28 mouse cellular contexts compared by ENCODE assay signal in the genomic region with DNA sequence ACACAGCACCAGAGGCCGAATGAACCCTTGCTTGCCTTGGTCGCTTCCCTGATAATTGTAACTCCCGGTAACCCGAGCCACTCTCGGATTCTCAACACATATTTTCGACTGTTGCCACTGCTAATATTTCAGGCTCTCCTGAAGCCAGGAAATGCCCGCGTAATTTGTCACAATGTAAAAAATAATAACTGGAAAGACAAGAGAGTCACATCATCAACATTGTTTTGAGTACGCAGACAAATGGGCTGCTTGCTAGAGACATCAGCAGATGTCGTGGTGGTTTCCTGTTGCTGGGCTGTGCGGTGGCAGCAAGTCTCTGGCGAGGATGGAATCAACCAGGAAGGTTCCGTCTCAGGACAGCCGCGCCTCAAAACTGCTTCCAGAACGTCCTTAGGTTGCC.
DNase-seq lines count a peak whose midpoint lies in the region; ATAC-seq and TF ChIP-seq lines count a peak whose summit lies in the region.
"Had no signal": no experiment of that assay in that cellular context is flagged by ENCODE, and none has a peak within 500 bp of the region (broad histone marks: within the 10 kb centered on the region; RNA-seq: fewer than 3 reads in every experiment).

No protein-coding gene starts in this region.

- H3K79me2 ChIP-seq in heart, adult 2 months (replicated peaks; ENCODE audit: control insufficient read depth, insufficient read depth, low read length), result no peaks in the 10 kb centered on the region

- no peaks in the 10 kb centered on the region for H3K9me3 ChIP-seq in lung, embryonic 14.5 days (ENCODE audit: low read depth, low read length)
- no peaks in the 10 kb centered on the region for H3K9me3 ChIP-seq in embryonic facial prominence, embryonic 13.5 days
- no peaks in the 10 kb centered on the region for H3K9me3 ChIP-seq in embryonic facial prominence, embryonic 15.5 days (replicated peaks)
- H3K9me3 ChIP-seq: forebrain, embryonic 10.5 days; forebrain, embryonic 15.5 days; hindbrain, embryonic 13.5 days; midbrain, embryonic 10.5 days; neural tube, embryonic 13.5 days had no signal

- H3K4me3 ChIP-seq in heart, adult 2 months, result no peak overlapping the region
- no peak overlapping the region for H3K4me3 ChIP-seq in lung, embryonic 14.5 days (ENCODE audit: low read depth, low read length)
- H3K4me3 ChIP-seq in embryonic facial prominence, embryonic 13.5 days, result no peak overlapping the region
- H3K4me3 ChIP-seq in embryonic facial prominence, embryonic 15.5 days (replicated peaks), result 0 out of 2 replicates have a peak overlapping the region, but pooled peaks have one; percentile 3
- H3K4me3 ChIP-seq: forebrain, embryonic 10.5 days; forebrain, embryonic 15.5 days; hindbrain, embryonic 13.5 days; midbrain, embryonic 10.5 days; neural tube, embryonic 13.5 days had no signal

- intact Hi-C loops in heart, adult 2 months (cut with DNase I), result no loop called here

- TF ChIP-seq EP300 in heart, adult 2 months (IDR thresholded peaks at IDR 0.05; ENCODE audit: insufficient read depth, low read depth, low read length), result no peak

- 77% methylated on average over 16 of the region's 16 CpGs for WGBS in heart, adult 2 months
- WGBS in lung, embryonic 14.5 days, result 37% methylated on average over 16 of the region's 16 CpGs
- WGBS in embryonic facial prominence, embryonic 13.5 days, result 40% methylated on average over 16 of the region's 16 CpGs
- WGBS in embryonic facial prominence, embryonic 15.5 days, result 41% methylated on average over 16 of the region's 16 CpGs

- no peaks in the 10 kb centered on the region for H3K36me3 ChIP-seq in heart, adult 2 months (ENCODE audit: control insufficient read depth, insufficient read depth, low read length)
- no peaks in the 10 kb centered on the region for H3K36me3 ChIP-seq in lung, embryonic 14.5 days (ENCODE audit: insufficient read depth)
- H3K36me3 ChIP-seq in embryonic facial prominence, embryonic 13.5 days, result no peaks in the 10 kb centered on the region
- no peaks in the 10 kb centered on the region for H3K36me3 ChIP-seq in embryonic facial prominence, embryonic 15.5 days
- H3K36me3 ChIP-seq: forebrain, embryonic 10.5 days; forebrain, embryonic 15.5 days; hindbrain, embryonic 13.5 days; midbrain, embryonic 10.5 days; neural tube, embryonic 13.5 days had no signal

- no peak; the same call in 1 of the 2 replicates for ATAC-seq in lung, embryonic 14.5 days (ENCODE audit: insufficient read depth)
- ATAC-seq in embryonic facial prominence, embryonic 13.5 days (ENCODE audit: insufficient number of reproducible peaks, insufficient read depth, low FRiP score, low TSS enrichment, low read depth), result no peak
- ATAC-seq in embryonic facial prominence, embryonic 15.5 days (ENCODE audit: insufficient number of reproducible peaks, low FRiP score, low TSS enrichment, low read depth), result no peak
- ATAC-seq: activated CD4-positive, CD25-positive, alpha-beta regulatory T cell, adult 4 months; forebrain, embryonic 15.5 days; intestine, embryonic 16.5 days had no signal

- no peak overlapping the region for H3K27ac ChIP-seq in heart, adult 2 months
- H3K27ac ChIP-seq in lung, embryonic 14.5 days (ENCODE audit: low read depth), result no peak overlapping the region
- no peak overlapping the region for H3K27ac ChIP-seq in embryonic facial prominence, embryonic 13.5 days
- H3K27ac ChIP-seq in embryonic facial prominence, embryonic 15.5 days (replicated peaks), result no peak overlapping the region
- H3K27ac ChIP-seq: forebrain, embryonic 10.5 days; forebrain, embryonic 15.5 days; hindbrain, embryonic 13.5 days; liver, embryonic 14.5 days; midbrain, embryonic 10.5 days; neural tube, embryonic 13.5 days had no signal

- no peak for TF ChIP-seq POLR2A in heart, adult 2 months (IDR thresholded peaks at IDR 0.05; ENCODE audit: insufficient read depth, low read depth, low read length)

- no peaks in the 10 kb centered on the region for H3K4me1 ChIP-seq in heart, adult 2 months (ENCODE audit: control insufficient read depth, insufficient read depth, low read length)
- no peaks in the 10 kb centered on the region for H3K4me1 ChIP-seq in lung, embryonic 14.5 days (ENCODE audit: insufficient read depth)
- no peaks in the 10 kb centered on the region for H3K4me1 ChIP-seq in embryonic facial prominence, embryonic 13.5 days
- H3K4me1 ChIP-seq in embryonic facial prominence, embryonic 15.5 days, result no peaks in the 10 kb centered on the region
- H3K4me1 ChIP-seq: forebrain, embryonic 10.5 days; forebrain, embryonic 15.5 days; hindbrain, embryonic 13.5 days; midbrain, embryonic 10.5 days; neural tube, embryonic 13.5 days had no signal

- TF ChIP-seq CTCF in heart, adult 2 months (IDR thresholded peaks at IDR 0.05), result no peak
- no peak for TF ChIP-seq CTCF in lung, embryonic 14.5 days (IDR thresholded peaks at IDR 0.05; ENCODE audit: low read depth)

- no peaks in the 10 kb centered on the region for H3K27me3 ChIP-seq in heart, adult 2 months (ENCODE audit: control insufficient read depth, insufficient read depth, low read length)
- H3K27me3 ChIP-seq in lung, embryonic 14.5 days (ENCODE audit: insufficient read depth, low read length), result no peaks in the 10 kb centered on the region
- H3K27me3 ChIP-seq in embryonic facial prominence, embryonic 13.5 days, result no peaks in the 10 kb centered on the region
- H3K27me3 ChIP-seq in embryonic facial prominence, embryonic 15.5 days, result no peaks in the 10 kb centered on the region
- H3K27me3 ChIP-seq: CH12.LX; forebrain, embryonic 15.5 days; hindbrain, embryonic 13.5 days; neural tube, embryonic 13.5 days had no signal

- peak overlapping the region; percentile 34; the same call in 1 of the 2 replicates for H3K4me2 ChIP-seq in lung, embryonic 14.5 days
- H3K4me2 ChIP-seq in embryonic facial prominence, embryonic 13.5 days, result peak overlapping the region; percentile 44
- H3K4me2 ChIP-seq in embryonic facial prominence, embryonic 15.5 days (replicated peaks), result peak overlapping the region; percentile 27; the same call in 1 of the 2 replicates
- H3K4me2 ChIP-seq: forebrain, embryonic 15.5 days; heart, embryonic 11.5 days; hindbrain, embryonic 13.5 days; neural tube, embryonic 13.5 days had no signal

- peak; percentile 73 for DNase-seq in heart, adult 11 months
- DNase-seq in heart, adult 2 months, result no peak
- DNase-seq in lung, embryonic 14.5 days, result peak; percentile 55
- DNase-seq in lung, postnatal 10 days, result no peak
- DNase-seq in thymus, postnatal 4 days, result no peak
- DNase-seq: adrenal gland, adult 2 months; adrenal gland, postnatal 36 days; B cell, adult 2 months; cerebellum, adult 2 months; cerebellum, postnatal 14 days; heart, postnatal 4 days; layer of hippocampus, adult 9-11 months; liver; lung, adult 2 months; thymus, adult 2 months; thymus, postnatal 36 days had no signal

- no peak overlapping the region for H3K9ac ChIP-seq in heart, adult 2 months (ENCODE audit: low read depth, low read length)
- no peak overlapping the region for H3K9ac ChIP-seq in lung, embryonic 14.5 days
- no peak overlapping the region for H3K9ac ChIP-seq in embryonic facial prominence, embryonic 13.5 days
- no peak overlapping the region for H3K9ac ChIP-seq in embryonic facial prominence, embryonic 15.5 days
- H3K9ac ChIP-seq: forebrain, embryonic 15.5 days; hindbrain, embryonic 13.5 days; liver, embryonic 14.5 days; neural tube, embryonic 13.5 days had no signal

Comparison
In these comparisons a context has a peak if more than half of its experiments do, and no peak if none do; other contexts are left out.
1. DNase-seq: peak in heart, adult 11 months (single experiment) and lung, embryonic 14.5 days (single experiment); none in heart, adult 2 months (0 of 2), lung, postnatal 10 days (single experiment) and thymus, postnatal 4 days (single experiment).
2. Peak in every context shown above with its lines, with median percentiles within 50 percentile points of each other: H3K4me2 ChIP-seq.